Mouse (Mus musculus) liver, embryonic 15.5 days (tissue): ENCODE results near the gene Ttl. TPM values are rescaled to one million over a fixed set of nuclear protein-coding genes. Genes with fewer than 3 reads are reported as not detected.
A peak's percentile ranks its signal among the peaks of the same experiment; 100 is the strongest.

Experiments
- ATAC-seq: fragments of 200-750 bp; cut with Nextera tagmentation; 2 replicates; pipeline ENCODE4 v1.8.0; 2017; ENCODE audit warnings: moderate number of reproducible peaks, mild to moderate bottlenecking, moderate library complexity; ENCODE audit not compliant: insufficient read depth
- H3K27ac ChIP-seq: fragments of 300-500 bp; sonication (generic); replicated peaks from 2 replicates; pipeline ENCODE4 v1.5.1; 2015; ENCODE audit warnings: mild to moderate bottlenecking, inconsistent platforms
- H3K27me3 ChIP-seq: fragments of 300-500 bp; sonication (generic); 2 replicates; pipeline ENCODE4 v1.6.1; 2015; ENCODE audit warnings: mild to moderate bottlenecking, inconsistent platforms
- H3K36me3 ChIP-seq: fragments of 300-500 bp; sonication (generic); replicated peaks from 2 replicates; pipeline ENCODE4 v1.6.1; 2015; ENCODE audit warnings: moderate library complexity, mild to moderate bottlenecking, inconsistent platforms
- H3K4me1 ChIP-seq: fragments of 300-500 bp; sonication (generic); replicated peaks from 2 replicates; pipeline ENCODE4 v1.6.1; 2015; ENCODE audit warnings: inconsistent platforms
- H3K4me2 ChIP-seq: fragments of 300-500 bp; sonication (generic); 2 replicates; pipeline ENCODE4 v1.6.1; 2015; ENCODE audit warnings: moderate library complexity, mild to moderate bottlenecking, inconsistent platforms
- H3K4me3 ChIP-seq: fragments of 300-500 bp; sonication (generic); replicated peaks from 2 replicates; pipeline ENCODE4 v1.5.1; 2015; ENCODE audit warnings: mild to moderate bottlenecking, inconsistent platforms
- H3K9ac ChIP-seq: fragments of 300-500 bp; sonication (generic); 2 replicates; pipeline ENCODE4 v1.6.1; 2015; ENCODE audit warnings: moderate library complexity, mild to moderate bottlenecking, inconsistent platforms
- H3K9me3 ChIP-seq: fragments of 300-500 bp; sonication (generic); replicated peaks from 2 replicates; pipeline ENCODE4 v1.6.1; 2016; ENCODE audit warnings: inconsistent platforms
- WGBS: fragments of 180-500 bp; shearing (Covaris S2); methylation state at CpG from one replicate; pipeline ENCODE4 v1.1.7; 2015; ENCODE audit warnings: mixed read lengths; ENCODE audit not compliant: insufficient replicate concordance; 5-methylcytosine and 5-hydroxymethylcytosine counted together
- polyA plus RNA-seq: library from polyadenylated mRNA; unstranded; fragments of >200 nt; fragmentation: Nextera tagmentation; extraction: Ambion mirVana; gene quantifications from 2 replicates; pipeline ENCODE4 v1.2.1, GENCODE M21; 2015

The Ttl gene
- polyA plus RNA-seq, 1 experiment from 2014 or later = 1.8 TPM

DNA sequence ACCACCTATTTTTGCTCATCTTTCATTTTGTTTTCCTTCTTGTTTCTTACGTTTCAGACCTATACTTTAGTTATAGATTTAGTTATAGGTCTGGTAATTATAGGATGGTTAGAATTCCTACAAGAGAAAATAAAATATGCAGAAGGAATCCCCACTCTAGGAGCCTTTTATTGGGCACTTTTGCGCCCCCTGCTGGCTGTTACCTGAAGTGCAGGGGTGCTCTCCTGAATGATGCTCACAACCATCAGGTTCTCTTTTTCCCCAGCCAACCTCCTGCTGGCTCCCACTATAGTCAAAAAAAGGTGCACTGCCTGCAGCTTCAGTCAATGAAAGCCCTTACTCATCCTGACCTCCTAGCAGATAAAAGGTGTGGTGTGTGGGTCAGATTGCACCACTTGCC lies 19.2 kb downstream of the Ttl start:
- no peaks in the 10 kb centered on the region for H3K27me3 ChIP-seq
- H3K9ac ChIP-seq = no peak overlapping the region
- H3K4me2 ChIP-seq = no peak overlapping the region
- H3K4me3 ChIP-seq = no peak overlapping the region
- H3K27ac ChIP-seq = no peak overlapping the region
- ATAC-seq = no peak
- H3K36me3 ChIP-seq = 0 out of 2 replicates have a peak, but pooled peaks cover 15% of the 10 kb centered on the region
- WGBS = 44% methylated on average over 2 of the region's 2 CpGs
- no peaks in the 10 kb centered on the region; the same call in 1 of the 2 replicates for H3K4me1 ChIP-seq
- H3K9me3 ChIP-seq = no peaks in the 10 kb centered on the region

DNA sequence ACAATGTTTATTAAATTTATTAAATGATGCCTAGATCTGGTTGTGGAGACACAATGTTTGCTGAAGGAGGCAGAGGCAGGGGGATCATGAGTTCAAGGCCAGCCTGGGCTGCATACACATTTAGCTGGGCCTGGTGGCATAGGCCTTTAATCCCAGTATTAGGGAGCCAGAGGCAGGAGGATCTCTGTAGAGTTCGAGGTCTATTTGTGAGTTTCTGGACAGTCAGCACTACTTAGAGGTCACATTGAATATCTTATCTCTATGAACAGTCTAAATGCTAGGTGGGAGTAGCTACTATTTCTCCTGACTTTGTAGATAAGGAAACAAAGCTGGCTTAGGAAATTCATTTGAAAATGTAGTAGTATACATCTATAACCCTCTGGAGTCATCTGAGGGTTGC lies 21.8 kb downstream of the Ttl start:
- no peak; the same call in 1 of the 2 replicates for ATAC-seq
- no peaks in the 10 kb centered on the region; the same call in 1 of the 2 replicates for H3K4me1 ChIP-seq
- 0 out of 2 replicates have a peak, but pooled peaks cover 15% of the 10 kb centered on the region for H3K36me3 ChIP-seq
- no peaks in the 10 kb centered on the region for H3K27me3 ChIP-seq
- no peak overlapping the region for H3K9ac ChIP-seq
- H3K27ac ChIP-seq = no peak overlapping the region
- no peak overlapping the region for H3K4me2 ChIP-seq
- 60% methylated on average over 1 of the region's 1 CpGs for WGBS
- no peak overlapping the region for H3K4me3 ChIP-seq
- no peaks in the 10 kb centered on the region for H3K9me3 ChIP-seq

DNA sequence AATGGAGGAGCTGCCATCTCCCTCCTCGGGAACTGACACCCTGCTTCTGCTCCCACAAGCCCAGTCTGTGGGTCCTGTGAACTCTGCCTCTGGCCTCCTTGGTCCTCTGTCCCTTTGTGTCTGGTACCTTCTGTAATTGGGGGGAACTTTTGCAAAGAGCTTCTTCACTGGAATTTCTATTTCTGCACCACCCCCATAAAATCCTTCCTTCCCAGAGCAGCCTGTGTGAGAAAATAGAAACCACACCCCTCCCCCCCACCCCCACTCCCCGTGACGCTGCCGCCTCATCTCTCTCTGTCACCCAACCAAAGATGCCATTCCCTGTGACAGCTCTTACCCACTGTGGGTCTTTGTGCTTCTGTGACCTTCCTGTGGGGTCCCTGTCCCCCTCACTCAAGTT lies 24.6 kb downstream of the Ttl start:
- WGBS = 66% methylated on average over 4 of the region's 4 CpGs
- no peak for ATAC-seq
- Histone ChIP-seq H3K27ac (no peak overlapping the region), H3K4me2 (no peak overlapping the region), H3K4me1 (no peaks in the 10 kb centered on the region; the same call in 1 of the 2 replicates), H3K27me3 (no peaks in the 10 kb centered on the region), H3K9ac (no peak overlapping the region), H3K36me3 (0 out of 2 replicates have a peak, but pooled peaks cover 10% of the 10 kb centered on the region), H3K9me3 (no peaks in the 10 kb centered on the region), H3K4me3 (no peak overlapping the region)

DNA sequence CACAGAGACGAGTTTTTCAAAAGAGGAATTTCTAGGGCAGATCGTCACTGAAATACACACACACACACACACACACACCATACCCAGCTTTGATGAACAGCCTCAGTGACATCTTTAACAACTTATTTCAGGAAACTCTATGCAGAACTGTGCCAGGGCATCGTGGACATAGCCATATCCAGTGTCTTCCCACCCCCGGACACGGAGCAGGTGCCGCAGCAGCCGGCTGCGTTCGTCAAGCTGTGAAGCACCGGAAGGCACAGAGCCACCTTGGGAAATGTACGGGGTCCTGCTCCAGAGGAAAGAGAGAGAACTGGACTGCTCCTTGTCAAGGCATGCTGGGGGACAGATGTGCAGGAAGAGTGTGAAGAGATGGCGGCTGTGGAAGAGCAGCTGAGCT lies 27.1 kb downstream of the Ttl start:
- no peak overlapping the region for H3K4me2 ChIP-seq
- no peaks in the 10 kb centered on the region for H3K36me3 ChIP-seq
- no peaks in the 10 kb centered on the region for H3K9me3 ChIP-seq
- ATAC-seq = no peak
- H3K9ac ChIP-seq = no peak overlapping the region
- 83% methylated on average over 12 of the region's 12 CpGs for WGBS
- H3K4me3 ChIP-seq = no peak overlapping the region
- H3K27me3 ChIP-seq = no peaks in the 10 kb centered on the region
- no peaks in the 10 kb centered on the region for H3K4me1 ChIP-seq
- no peak overlapping the region for H3K27ac ChIP-seq

DNA sequence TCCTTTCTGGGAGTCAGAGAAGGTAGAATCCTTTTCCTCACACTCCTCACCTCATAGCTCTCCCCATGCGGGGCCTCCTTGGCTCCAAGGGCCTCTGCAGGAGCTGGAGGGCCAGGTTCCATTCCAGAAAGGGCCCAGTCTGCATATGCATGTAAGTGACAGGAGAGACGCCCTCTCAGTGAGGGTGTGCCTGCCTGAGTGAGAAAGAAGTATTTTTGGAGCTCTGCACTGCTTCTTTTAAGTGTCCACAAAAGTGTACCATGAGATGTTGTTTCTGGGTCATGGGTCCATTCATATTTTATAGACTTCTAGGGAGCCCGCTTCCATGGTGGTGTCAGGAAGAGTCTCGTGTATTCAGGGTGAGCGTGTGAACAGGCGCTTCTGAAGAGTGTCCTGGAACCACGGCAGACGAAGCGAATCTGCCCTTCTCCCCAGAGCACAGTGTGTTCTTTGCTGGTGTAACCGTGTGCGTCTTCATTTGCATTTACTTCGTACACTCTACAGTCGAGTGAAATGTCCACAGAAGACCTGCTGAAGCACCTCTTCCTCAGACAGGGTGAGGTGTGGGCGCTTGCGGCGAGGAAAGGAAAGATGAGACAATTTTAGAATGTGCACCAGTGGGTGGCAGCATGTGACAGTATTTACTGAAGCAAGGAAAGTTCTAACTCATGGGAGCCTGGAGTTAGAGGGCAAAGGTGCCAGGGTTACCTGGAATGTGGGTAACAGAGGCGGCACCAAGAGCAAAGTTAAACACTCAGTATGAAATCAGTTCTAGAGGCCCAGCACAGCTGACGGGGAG lies 28.4 kb downstream of the Ttl start:
- no peaks in the 10 kb centered on the region for H3K9me3 ChIP-seq
- no peaks in the 10 kb centered on the region for H3K36me3 ChIP-seq
- no peak overlapping the region for H3K27ac ChIP-seq
- no peak overlapping the region for H3K4me3 ChIP-seq
- ATAC-seq = no peak
- H3K9ac ChIP-seq = no peak overlapping the region
- H3K4me1 ChIP-seq = no peaks in the 10 kb centered on the region
- no peak overlapping the region for H3K4me2 ChIP-seq
- 76% methylated on average over 18 of the region's 18 CpGs for WGBS
- no peaks in the 10 kb centered on the region for H3K27me3 ChIP-seq

DNA sequence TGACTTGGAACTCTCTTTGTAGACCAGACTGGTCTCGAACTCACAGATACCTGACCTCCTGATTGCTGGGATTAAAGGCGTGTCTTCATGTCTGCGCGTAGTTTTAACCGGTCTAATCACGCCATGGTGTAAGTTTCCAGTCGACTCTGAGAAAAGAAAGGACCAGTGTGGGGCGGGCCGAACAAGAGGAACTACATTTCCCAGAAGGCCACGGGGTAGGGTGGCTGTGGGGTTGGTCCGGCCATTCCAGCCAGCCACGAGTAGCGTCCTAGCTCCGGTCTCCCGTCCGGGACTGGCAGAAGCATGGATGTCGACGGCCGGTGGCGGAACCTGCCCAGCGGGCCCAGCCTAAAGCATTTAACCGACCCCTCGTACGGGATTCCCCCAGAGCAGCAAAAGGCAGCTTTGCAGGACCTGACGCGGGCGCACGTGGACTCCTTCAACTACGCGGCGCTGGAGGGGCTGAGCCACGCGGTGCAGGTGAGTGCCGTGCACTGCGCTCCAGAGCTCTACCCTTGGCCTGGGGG lies 35.1 kb downstream of the Ttl start, which contains the start of gene Polr1b:
Gene Polr1b (plus strand): TSS at position 212 of the 527 bp plus-strand sequence.
- peaks cover 32% of the 10 kb centered on the region for H3K36me3 ChIP-seq
- H3K4me2 ChIP-seq = peak within 1 kb of the TSS; percentile 98
- H3K27me3 ChIP-seq = no peaks in the 10 kb centered on the region
- WGBS = 0% methylated on average over 35 of the region's 35 CpGs
- peak within 1 kb of the TSS; percentile 74 for H3K9ac ChIP-seq
- peak within 1 kb of the TSS; percentile 85 for H3K4me3 ChIP-seq
- H3K9me3 ChIP-seq = no peaks in the 10 kb centered on the region
- ATAC-seq = peak; percentile 98
- H3K4me1 ChIP-seq = peaks cover 23% of the 10 kb centered on the region
- H3K27ac ChIP-seq = no peak within 1 kb of the TSS

DNA sequence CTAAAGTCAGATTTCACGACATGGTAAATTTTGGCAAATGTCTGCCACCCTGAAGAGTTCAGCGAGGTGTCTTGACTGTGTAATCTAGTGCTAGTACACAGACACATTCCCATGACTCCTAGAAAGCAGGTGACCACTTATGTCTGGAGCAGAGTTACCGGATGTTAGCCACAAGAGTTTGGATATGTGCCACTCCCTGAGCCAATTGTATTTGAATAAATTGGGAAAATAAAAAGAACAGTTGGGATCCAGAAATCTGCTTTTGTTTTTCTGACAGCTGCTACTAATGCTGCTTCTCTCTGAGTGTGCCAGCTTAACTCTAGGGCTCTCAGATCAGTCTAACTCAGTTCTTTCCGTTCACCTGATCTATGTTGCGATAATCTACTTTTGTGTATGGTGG lies 47.2 kb downstream of the Ttl start:
- no peak for ATAC-seq
- WGBS = 78% methylated on average over 5 of the region's 5 CpGs
- Histone ChIP-seq H3K4me2 (no peak overlapping the region), H3K36me3 (peaks cover 80% of the 10 kb centered on the region), H3K27ac (no peak overlapping the region), H3K9ac (no peak overlapping the region), H3K4me3 (no peak overlapping the region), H3K9me3 (no peaks in the 10 kb centered on the region), H3K4me1 (no peaks in the 10 kb centered on the region), H3K27me3 (no peaks in the 10 kb centered on the region)

DNA sequence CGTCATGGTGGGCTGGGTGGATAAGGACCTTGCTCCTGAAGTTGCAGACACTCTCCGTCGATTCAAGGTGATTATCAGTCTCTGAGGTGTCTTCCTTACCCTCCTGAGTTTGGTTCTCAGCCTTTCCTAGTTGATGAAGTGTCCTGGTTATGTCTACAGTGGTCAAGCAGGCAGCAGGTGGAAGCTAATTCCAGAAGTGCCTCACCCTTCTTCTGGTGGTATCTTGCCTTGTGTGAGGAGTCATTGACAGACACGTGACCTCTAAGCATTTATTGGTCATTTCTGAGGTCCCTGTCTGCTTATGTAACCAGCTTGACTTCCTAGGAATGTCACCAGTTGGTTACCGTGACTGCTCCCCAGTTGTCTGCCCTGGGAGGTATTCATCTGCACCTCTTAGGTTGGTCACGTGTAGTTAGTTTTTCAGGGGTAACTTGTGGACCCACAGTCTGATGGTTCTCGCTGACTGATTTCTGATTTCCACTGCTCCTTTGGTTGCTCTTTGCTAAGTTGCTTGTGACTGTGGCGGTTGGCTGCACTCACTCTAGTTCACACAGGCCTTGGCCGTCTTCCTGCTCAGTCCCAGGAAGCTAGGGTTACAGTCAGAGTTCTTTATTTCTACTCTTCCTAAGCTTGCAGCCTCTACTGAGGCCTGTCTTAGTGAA lies 50.1 kb downstream of the Ttl start:
- Histone ChIP-seq H3K36me3 (peaks cover 89% of the 10 kb centered on the region), H3K4me2 (no peak overlapping the region), H3K9ac (no peak overlapping the region), H3K27me3 (no peaks in the 10 kb centered on the region), H3K4me3 (no peak overlapping the region), H3K27ac (no peak overlapping the region), H3K9me3 (no peaks in the 10 kb centered on the region), H3K4me1 (no peaks in the 10 kb centered on the region)
- no peak for ATAC-seq
- 72% methylated on average over 9 of the region's 9 CpGs for WGBS

DNA sequence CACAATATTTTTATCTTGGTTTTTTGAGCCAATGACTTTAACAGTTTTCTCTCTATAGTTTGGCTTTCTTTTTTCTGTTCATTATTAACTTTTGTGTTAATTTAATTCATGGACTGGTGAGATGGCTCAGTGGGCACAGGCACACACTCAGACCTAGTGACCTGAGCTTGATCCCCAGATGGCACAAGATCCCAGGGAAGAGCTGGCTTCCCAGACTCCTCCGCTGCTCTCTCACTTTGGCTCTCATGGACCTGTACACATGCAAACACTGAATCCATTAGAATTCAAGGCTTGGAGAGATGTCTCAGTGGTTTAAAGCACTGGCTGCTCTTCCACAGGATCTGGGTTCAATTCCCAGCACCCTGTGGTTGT lies 50.6 kb downstream of the Ttl start:
- H3K27ac ChIP-seq = no peak overlapping the region
- peaks cover 92% of the 10 kb centered on the region for H3K36me3 ChIP-seq
- H3K4me2 ChIP-seq = no peak overlapping the region
- no peak overlapping the region for H3K4me3 ChIP-seq
- H3K4me1 ChIP-seq = no peaks in the 10 kb centered on the region
- H3K9ac ChIP-seq = no peak overlapping the region
- ATAC-seq = no peak
- WGBS = 93% methylated on average over 1 of the region's 1 CpGs
- no peaks in the 10 kb centered on the region for H3K9me3 ChIP-seq
- H3K27me3 ChIP-seq = no peaks in the 10 kb centered on the region

DNA sequence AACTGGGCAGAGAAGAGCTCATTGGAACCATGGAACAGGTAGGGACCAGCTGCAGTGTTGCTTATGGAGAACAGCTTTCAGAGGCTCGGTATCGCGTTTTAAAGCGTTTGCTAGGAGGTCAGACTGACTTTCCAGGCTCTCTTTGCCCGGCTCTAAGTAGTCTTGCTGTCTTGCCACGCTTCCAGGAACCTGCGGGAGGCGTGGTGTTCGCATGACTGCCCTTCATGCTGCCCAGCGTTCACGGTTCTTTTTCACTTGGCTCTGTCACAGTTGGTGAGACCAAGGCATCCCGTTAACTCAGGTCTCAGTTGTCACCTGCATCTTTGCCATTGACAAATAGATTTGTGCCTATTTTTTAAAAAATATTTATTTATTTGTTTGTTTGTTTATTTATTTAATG lies 52.3 kb downstream of the Ttl start:
- WGBS = 83% methylated on average over 12 of the region's 12 CpGs
- ATAC-seq = no peak
- Histone ChIP-seq H3K36me3 (peaks cover 94% of the 10 kb centered on the region), H3K27me3 (no peaks in the 10 kb centered on the region), H3K4me3 (no peak overlapping the region), H3K9me3 (no peaks in the 10 kb centered on the region), H3K9ac (no peak overlapping the region), H3K4me2 (no peak overlapping the region), H3K27ac (no peak overlapping the region), H3K4me1 (no peaks in the 10 kb centered on the region)

DNA sequence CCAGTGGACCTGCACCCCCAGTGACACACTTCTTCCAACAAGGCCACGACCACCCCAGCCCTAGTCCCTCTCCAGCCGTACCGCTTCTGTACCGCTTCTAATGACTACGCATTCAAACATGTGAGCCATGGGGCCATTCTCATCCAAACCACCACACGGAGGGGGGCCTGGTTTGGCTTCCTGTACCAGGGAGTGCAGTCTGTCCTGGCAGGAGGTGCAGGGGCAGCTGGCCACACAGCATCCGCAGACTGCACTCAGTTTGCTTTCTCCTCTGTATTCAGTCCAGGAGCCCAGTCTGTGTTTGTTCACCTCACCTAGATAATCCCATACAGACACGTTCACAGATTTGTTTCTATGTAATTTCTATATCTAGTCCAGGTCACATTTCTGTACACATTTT lies 56.2 kb downstream of the Ttl start:
- H3K4me3 ChIP-seq = no peak overlapping the region
- no peak overlapping the region for H3K9ac ChIP-seq
- 83% methylated on average over 8 of the region's 8 CpGs for WGBS
- H3K27ac ChIP-seq = no peak overlapping the region
- H3K9me3 ChIP-seq = no peaks in the 10 kb centered on the region
- ATAC-seq = no peak
- no peaks in the 10 kb centered on the region for H3K27me3 ChIP-seq
- H3K4me1 ChIP-seq = no peaks in the 10 kb centered on the region
- peaks cover 89% of the 10 kb centered on the region for H3K36me3 ChIP-seq
- no peak overlapping the region for H3K4me2 ChIP-seq
